Mouse (Mus musculus): ENCODE results near the gene Slco3a1.

GRCm38 (mm10) chr7:74280371-74280770, 274.2 kb downstream of the Slco3a1 start:
- no peak for TF ChIP-seq CTCF (conservative IDR thresholded peaks at IDR 0.05; ENCODE audit: low read length)
- no peak for TF ChIP-seq NANOG (IDR thresholded peaks at IDR 0.05; ENCODE audit: borderline replicate concordance, low read length)
- TF ChIP-seq POU5F1 (IDR thresholded peaks at IDR 0.05; ENCODE audit: borderline replicate concordance, low read length), result no peak

All from E14TG2a.4 (cell line).